Mouse (Mus musculus): ENCODE measurements around the gene Ncln.

Gene Ncln

DNA sequence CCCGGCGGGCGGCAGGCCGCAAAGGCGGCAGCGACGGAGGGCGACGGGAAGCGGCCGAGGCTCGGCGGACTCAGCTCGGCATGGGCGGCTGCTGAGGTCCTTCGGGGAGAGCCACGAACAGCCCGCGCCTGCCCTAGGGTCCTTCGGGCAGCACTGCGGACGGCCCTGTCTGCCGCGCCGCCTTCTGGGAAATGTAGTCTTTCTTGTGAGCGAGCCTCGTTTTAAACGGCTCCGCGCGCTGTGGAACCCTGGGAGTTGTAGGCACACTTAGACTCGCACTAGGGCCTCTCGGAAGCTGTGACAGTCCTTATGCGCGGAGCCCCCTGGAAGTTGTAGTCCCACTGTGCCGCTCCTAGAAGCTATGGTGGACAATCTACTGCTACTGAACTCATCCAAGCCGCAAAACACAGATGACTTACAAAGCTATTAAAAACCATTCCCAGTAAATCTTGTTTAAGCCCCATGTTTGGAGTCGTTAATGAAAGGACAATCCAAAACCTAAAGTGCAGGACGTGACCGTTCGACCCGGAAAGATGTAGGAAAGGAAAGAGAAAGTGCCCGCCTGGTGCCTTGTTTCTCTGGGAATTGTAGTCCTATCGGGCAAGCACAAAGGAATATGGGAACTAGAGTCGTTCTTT lies at the start of gene Ncln:
Ncln (minus strand) TSS at position 129 of the 638 bp plus-strand sequence.
- in situ Hi-C loops (cut with MboI), result loop anchor here (5.0 kb wide), 1 partner anchor 36 kb away; no protein-coding TSS in a partner anchor

DNA sequence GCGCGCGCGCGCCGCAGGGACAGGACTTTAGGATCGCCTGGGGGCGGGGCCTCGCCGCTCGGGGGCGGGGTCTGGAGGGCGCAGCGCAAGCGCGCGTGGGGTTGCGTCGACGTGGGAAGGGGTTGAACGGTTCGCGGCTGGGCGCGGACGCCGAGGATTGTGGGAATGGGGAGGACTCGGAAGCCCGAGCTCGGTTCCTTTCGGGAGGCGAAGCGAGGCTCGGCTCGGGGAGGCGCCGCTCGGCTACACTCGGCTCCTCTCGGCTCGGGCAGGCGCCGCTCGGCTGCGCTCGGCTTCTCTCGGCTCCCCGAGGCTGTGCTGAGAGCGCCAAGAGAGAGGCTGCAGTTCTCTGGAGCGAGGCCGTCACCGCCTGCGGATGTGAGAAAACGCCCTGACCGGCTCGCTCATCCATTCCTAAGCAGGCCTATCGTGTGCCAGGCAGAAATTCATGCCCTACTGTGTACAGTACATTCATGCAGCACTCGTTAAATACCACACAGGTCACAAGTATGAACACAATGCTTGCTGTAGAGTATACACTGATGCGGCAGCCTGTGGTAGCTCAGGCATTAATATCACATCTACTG lies 49.1 kb upstream of the Ncln start, which contains the start of gene Gna11:
Gna11 (minus strand) TSS at position 30 of the 587 bp plus-strand sequence.
- in situ Hi-C loops (cut with MboI), result no loop called here

- in situ Hi-C loops (cut with MboI), result no loop called here
These were observed 48.3 kb upstream of the Ncln start for GRCm38 (mm10) chr10:81544296-81545160.

DNA sequence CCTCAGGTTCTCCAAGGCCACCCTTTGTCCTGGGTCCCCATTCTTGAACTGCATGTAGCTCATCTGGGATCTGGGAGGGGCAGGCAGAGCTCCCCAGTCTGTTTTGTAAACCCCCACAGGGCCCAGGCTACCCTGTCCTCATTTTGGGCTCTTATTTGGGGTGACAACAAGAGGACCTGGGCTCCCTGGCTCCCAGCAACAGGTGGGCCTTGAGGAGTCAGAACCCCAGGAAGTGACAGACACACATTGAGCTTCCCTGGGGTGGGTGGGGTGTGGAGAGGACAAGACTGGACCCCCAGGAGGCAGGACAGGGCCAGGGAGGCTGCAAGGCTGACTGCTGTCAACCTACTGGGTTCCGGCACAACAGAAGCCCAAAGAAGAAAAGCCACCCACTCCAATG lies 47.4 kb upstream of the Ncln start:
- in situ Hi-C loops (cut with MboI), result no loop called here

DNA sequence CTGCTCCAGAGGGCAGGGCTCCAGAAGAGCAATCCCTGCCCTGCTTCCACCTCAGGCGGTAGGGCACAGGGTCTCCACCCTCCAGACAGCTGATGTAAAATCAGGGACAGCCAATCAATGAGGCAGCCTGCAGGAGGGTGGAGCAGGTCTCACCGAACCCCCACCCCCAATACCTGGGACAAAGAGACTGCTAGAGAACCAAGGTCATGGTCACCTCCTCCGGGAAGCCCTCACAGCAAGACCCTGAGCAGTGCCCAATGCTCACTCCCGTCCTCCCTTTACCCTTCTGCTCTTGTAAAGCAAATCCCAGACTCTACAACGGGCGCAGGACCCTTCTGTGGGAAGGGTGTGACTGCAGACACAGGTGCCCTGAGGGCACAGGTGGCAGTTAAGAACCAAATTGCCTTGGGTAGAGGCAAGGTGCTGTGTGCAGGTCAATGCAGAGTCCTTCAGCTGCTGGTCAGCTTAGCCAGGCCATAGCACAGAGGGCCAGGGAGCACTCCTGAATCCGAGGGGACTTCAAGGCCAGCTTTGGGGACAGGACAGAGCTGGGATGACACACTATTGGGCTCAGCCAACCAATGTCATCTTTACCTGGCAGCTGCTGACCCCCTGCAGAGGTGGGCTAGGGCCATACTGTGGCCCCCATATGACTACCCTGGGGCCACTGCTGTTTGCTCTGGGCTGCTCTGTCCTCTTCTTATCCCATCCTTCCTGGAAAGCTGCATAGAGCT lies 46.7 kb upstream of the Ncln start:
- in situ Hi-C loops (cut with MboI), result no loop called here

- in situ Hi-C loops (cut with MboI), result no loop called here
These were observed 45.6 kb upstream of the Ncln start for GRCm38 (mm10) chr10:81541803-81542202.

DNA sequence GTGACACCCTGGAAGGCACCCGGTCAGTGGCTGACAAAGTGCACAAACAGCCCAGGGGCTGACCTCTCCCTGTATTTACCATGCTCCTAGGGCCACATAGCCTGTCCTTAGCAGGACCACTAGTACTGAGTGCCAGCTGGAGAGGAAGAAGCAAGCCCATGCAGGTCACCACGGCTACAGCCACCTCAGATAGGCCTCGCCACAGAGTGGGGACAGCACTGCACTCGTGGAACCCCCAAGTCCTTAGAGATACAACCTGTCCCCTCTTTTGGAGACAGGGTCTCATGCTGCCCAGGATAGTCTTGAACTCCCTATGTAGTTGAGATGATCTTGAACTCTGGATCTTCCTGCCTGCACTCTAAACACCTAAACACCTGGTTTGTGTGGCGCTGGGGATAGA lies 45.2 kb upstream of the Ncln start:
- in situ Hi-C loops (cut with MboI), result no loop called here

GRCm38 (mm10) chr10:81538321-81539048 lies 42.3 kb upstream of the Ncln start:
- in situ Hi-C loops (cut with MboI), result no loop called here

GRCm38 (mm10) chr10:81537429-81537828 lies 41.2 kb upstream of the Ncln start:
- in situ Hi-C loops (cut with MboI), result no loop called here

DNA sequence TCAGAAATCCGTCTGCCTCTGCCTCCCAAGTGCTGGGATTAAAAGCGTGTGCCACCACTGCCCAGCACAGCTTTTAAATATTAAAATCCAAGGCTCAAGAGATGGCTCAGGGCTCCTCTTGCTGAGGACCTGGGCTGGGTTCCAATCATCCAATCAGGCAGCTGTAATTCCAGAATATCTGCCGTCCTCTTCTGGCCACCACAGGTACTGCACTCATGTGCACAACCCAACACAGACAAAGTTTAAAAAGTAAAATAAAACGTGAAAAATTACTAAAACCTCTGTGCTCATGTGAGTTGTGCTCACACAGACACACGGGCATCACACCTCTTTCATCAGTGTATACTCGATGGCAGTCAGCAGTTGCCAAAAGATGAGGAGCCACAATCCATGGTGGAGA lies 40.5 kb upstream of the Ncln start:
- in situ Hi-C loops (cut with MboI), result no loop called here

DNA sequence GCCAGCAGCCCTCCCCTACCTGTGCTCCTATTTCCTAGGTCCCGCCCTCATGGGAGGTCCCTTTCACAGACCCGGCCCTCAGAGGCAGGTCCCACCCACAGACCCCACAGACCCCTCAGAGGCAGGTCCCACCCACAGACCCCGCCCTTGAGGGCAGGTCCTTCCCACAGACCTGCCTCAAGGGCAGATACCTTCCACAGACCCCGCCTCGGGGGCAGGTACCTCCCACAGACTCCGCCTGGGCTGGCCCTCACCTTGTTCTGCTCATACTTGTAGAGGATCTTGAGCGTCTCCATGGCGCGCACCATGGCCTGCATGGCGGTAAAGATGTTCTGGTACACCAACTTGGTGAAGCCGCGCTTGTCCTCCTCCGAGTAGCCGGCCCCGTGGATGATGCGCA lies 38.6 kb upstream of the Ncln start:
- in situ Hi-C loops (cut with MboI), result loop anchor here (5.0 kb wide), 1 partner anchor 38 kb away; the partner anchor contains the start of gene Ncln

GRCm38 (mm10) chr10:81526779-81527178 lies 30.6 kb upstream of the Ncln start:
- in situ Hi-C loops (cut with MboI), result no loop called here

DNA sequence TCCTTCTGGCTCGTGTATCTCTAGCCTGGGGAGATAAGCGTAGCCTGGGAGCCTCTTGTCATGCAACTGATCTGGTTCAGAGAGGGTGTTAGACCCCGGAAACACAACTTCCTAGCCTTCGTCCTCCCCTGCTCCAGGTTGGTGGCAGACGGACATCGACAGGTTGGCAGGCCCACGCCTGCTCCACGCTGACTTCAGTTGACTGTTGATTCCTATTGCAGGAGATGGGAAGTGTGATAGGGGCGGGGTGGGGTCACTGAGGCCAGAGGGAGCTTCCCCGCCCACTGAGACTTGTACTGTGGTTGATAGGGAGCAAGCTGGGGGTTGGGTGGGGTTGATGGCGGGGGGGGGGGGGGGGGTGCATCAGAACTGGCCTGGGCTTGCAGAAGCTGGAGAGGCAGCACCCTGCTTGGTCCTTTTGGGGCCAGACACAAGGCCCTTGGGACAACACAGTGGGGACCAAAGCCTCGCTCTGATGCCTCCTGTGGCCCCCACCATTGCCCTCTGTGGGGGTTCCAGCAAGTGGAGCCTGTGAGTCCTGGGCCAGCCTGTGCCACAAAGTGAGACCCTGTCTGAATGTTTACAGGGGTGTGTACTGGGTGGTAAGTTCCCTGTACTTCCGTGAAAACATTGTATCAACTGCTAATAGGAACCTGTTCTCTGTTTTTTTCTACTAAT lies 29.0 kb upstream of the Ncln start:
- in situ Hi-C loops (cut with MboI), result no loop called here

GRCm38 (mm10) chr10:81524051-81524605 lies 27.9 kb upstream of the Ncln start, which contains the start of gene Gna15:
Gene Gna15, minus strand, starts transcription at chr10:81524225.
- in situ Hi-C loops (cut with MboI), result no loop called here

DNA sequence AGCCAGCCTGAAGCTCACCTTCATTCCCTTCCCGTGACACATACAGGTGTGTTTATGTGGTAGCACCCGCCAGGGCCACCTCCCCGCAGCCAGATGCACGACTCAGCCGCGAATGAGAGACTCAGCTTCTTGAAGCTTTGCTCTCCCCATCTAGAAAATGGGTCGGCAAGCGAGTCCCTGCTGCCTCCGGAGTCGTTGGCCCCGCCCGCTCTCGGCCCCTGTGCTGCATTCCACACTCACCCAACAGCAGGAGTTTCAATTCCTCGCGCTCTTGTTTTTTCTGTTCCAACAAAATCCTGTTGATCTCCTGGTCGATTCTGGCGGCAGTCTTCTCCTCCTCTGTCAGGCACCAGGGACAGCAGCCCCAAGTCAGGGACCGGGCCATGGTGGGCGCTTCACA lies 27.4 kb upstream of the Ncln start:
- in situ Hi-C loops (cut with MboI), result no loop called here

DNA sequence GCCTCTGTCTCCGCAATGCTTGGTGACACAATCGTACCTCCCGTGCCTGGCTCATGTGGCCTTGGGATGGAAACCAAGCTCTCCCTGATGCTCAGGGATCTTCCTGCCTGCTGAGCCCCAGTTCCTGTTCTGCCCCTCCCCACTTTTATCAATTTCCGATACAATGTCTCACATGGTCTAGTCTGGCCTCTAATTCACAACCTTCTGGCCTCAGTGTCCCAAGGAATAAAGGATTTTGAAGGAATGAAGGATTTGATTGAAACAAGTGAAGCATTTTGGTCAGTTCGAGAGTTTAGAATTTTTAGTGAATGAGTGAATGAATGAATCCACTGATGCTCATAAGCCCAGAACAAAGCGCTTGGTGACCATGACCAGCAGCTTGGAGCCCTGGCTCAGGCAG lies 26.9 kb upstream of the Ncln start:
- in situ Hi-C loops (cut with MboI), result no loop called here

DNA sequence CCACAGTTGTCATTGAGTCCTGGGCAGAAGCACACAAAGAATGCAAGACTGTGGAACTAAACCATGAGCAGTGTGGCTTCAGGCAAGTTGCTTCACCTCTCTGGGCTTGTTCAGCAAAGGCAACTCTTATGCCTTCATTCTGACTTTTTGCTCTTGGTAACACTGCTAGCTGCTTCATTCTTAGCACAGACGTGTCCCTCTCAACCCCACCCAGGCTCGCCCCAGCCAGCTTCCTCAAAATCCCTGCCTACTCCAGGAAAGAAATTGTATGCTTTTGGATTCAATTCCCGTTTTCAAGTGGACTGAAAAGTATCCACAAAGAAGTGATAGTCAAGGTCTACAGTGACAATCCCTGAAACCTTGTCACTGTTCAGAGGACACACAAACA lies 23.8 kb upstream of the Ncln start:
- in situ Hi-C loops (cut with MboI), result no loop called here

GRCm38 (mm10) chr10:81519227-81519977 lies 23.2 kb upstream of the Ncln start:
- in situ Hi-C loops (cut with MboI), result no loop called here

- in situ Hi-C loops (cut with MboI), result no loop called here
These were observed 22.4 kb upstream of the Ncln start for GRCm38 (mm10) chr10:81518546-81518945.

GRCm38 (mm10) chr10:81517227-81517626 lies 21.0 kb upstream of the Ncln start:
- in situ Hi-C loops (cut with MboI), result no loop called here
